Mouse (Mus musculus): ENCODE data around the gene Tsks. TPM values are rescaled to one million over a fixed set of nuclear protein-coding genes. Genes with fewer than 3 reads are reported as not detected.

Gene Tsks
- polyA plus RNA-seq, 2 experiments = 0.05 to 0.07 TPM

- H3K27me3 ChIP-seq (ENCODE audit: control insufficient read depth, insufficient read depth, low read length) = no peaks in the 10 kb centered on the region
- H3K9ac ChIP-seq (replicated peaks) = no peak overlapping the region
- ATAC-seq (ENCODE audit: insufficient read depth) (peak; percentile 38; the same call in 1 of the 2 replicates), DNase-seq (ENCODE audit: low read depth in 3 of 3, low spot score in 3 of 3) (no peak)
- no peak for TF ChIP-seq EP300 (IDR thresholded peaks at IDR 0.05; ENCODE audit: low read depth)
- peak; percentile 59 for TF ChIP-seq CTCF (IDR thresholded peaks at IDR 0.05; ENCODE audit: low read depth)
- H3K4me1 ChIP-seq (replicated peaks; ENCODE audit: control insufficient read depth in 2 of 2, insufficient read depth in 2 of 2, low read length in 1 of 2) = peaks cover 14 to 25% of the 10 kb centered on the region in 2 experiments
- no peak overlapping the region for H3K27ac ChIP-seq
- H3K36me3 ChIP-seq (replicated peaks; ENCODE audit: control insufficient read depth, insufficient read depth, low read depth) = peaks cover 44% of the 10 kb centered on the region
- 32% methylated on average over 19 of the region's 19 CpGs for WGBS (ENCODE audit: insufficient replicate concordance)
- no peak overlapping the region for H3K4me3 ChIP-seq (ENCODE audit: insufficient read depth in 1 of 2, low read depth in 2 of 2, low read length in 2 of 2)
- no peaks in the 10 kb centered on the region for H3K9me3 ChIP-seq (ENCODE audit: control insufficient read depth, low read length)
- H3K4me2 ChIP-seq (ENCODE audit: low read depth) = no peak overlapping the region
Measured at GRCm38 (mm10) chr7:44898607-44899006, 44.4 kb upstream of the Tsks start.

GRCm38 (mm10) chr7:44900632-44901031 lies 42.4 kb upstream of the Tsks start:
- Histone ChIP-seq H3K9me3 (ENCODE audit: control insufficient read depth, low read length) (no peaks in the 10 kb centered on the region), H3K4me2 (ENCODE audit: low read depth) (no peak overlapping the region), H3K27me3 (ENCODE audit: control insufficient read depth, insufficient read depth, low read length) (no peaks in the 10 kb centered on the region), H3K9ac (replicated peaks) (no peak overlapping the region), H3K4me3 (ENCODE audit: insufficient read depth in 1 of 2, low read depth in 2 of 2, low read length in 2 of 2) (no peak overlapping the region), H3K36me3 (replicated peaks; ENCODE audit: control insufficient read depth, insufficient read depth, low read depth) (peaks cover 64% of the 10 kb centered on the region), H3K4me1 (replicated peaks; ENCODE audit: control insufficient read depth in 2 of 2, insufficient read depth in 2 of 2, low read length in 1 of 2) (peaks cover 8 to 19% of the 10 kb centered on the region in 2 experiments), H3K27ac (no peak overlapping the region)
- DNase-seq (ENCODE audit: low read depth in 3 of 3, low spot score in 3 of 3) (no peak), ATAC-seq (ENCODE audit: insufficient read depth) (no peak)
- no peak for TF ChIP-seq EP300 (IDR thresholded peaks at IDR 0.05; ENCODE audit: low read depth)
- no peak for TF ChIP-seq CTCF (IDR thresholded peaks at IDR 0.05; ENCODE audit: low read depth)
- 86% methylated on average over 11 of the region's 11 CpGs for WGBS (ENCODE audit: insufficient replicate concordance)

- no peaks in the 10 kb centered on the region for H3K9me3 ChIP-seq (ENCODE audit: control insufficient read depth, low read length)
- no peak overlapping the region for H3K9ac ChIP-seq (replicated peaks)
- H3K4me1 ChIP-seq (replicated peaks; ENCODE audit: control insufficient read depth in 2 of 2, insufficient read depth in 2 of 2, low read length in 1 of 2) = peaks cover 7 to 19% of the 10 kb centered on the region in 2 experiments
- ATAC-seq (ENCODE audit: insufficient read depth) (peak; percentile 29; the same call in 1 of the 2 replicates), DNase-seq (ENCODE audit: low read depth in 3 of 3, low spot score in 3 of 3) (peak in 1 of 3 experiments; percentile 48)
- peaks cover 70% of the 10 kb centered on the region for H3K36me3 ChIP-seq (replicated peaks; ENCODE audit: control insufficient read depth, insufficient read depth, low read depth)
- peak overlapping the region in 1 of 2 experiments; percentile 12; a peak in 1 of 4 replicates for H3K4me3 ChIP-seq (ENCODE audit: insufficient read depth in 1 of 2, low read depth in 2 of 2, low read length in 2 of 2)
- 23% methylated on average over 21 of the region's 21 CpGs for WGBS (ENCODE audit: insufficient replicate concordance)
- peak; percentile 45 for TF ChIP-seq CTCF (IDR thresholded peaks at IDR 0.05; ENCODE audit: low read depth)
- no peak for TF ChIP-seq EP300 (IDR thresholded peaks at IDR 0.05; ENCODE audit: low read depth)
- no peaks in the 10 kb centered on the region for H3K27me3 ChIP-seq (ENCODE audit: control insufficient read depth, insufficient read depth, low read length)
- no peak overlapping the region for H3K27ac ChIP-seq
- peak overlapping the region; percentile 44 for H3K4me2 ChIP-seq (ENCODE audit: low read depth)
Measured at GRCm38 (mm10) chr7:44901230-44901722, 41.7 kb upstream of the Tsks start.

- peaks cover 85% of the 10 kb centered on the region for H3K36me3 ChIP-seq (replicated peaks; ENCODE audit: control insufficient read depth, insufficient read depth, low read depth)
Measured at GRCm38 (mm10) chr7:44905430-44905829, 37.6 kb upstream of the Tsks start.

GRCm38 (mm10) chr7:44908706-44909476 lies 34.1 kb upstream of the Tsks start:
- DNase-seq (ENCODE audit: low read depth in 3 of 3, low spot score in 3 of 3) (no peak), ATAC-seq (ENCODE audit: insufficient read depth) (no peak)
- no peak for TF ChIP-seq CTCF (IDR thresholded peaks at IDR 0.05; ENCODE audit: low read depth)
- no peak for TF ChIP-seq EP300 (IDR thresholded peaks at IDR 0.05; ENCODE audit: low read depth)
- H3K27me3 ChIP-seq (ENCODE audit: control insufficient read depth, insufficient read depth, low read length) = no peaks in the 10 kb centered on the region
- no peak overlapping the region for H3K4me2 ChIP-seq (ENCODE audit: low read depth)
- 79% methylated on average over 15 of the region's 15 CpGs for WGBS (ENCODE audit: insufficient replicate concordance)
- no peak overlapping the region for H3K27ac ChIP-seq
- H3K4me3 ChIP-seq (ENCODE audit: insufficient read depth in 1 of 2, low read depth in 2 of 2, low read length in 2 of 2) = no peak overlapping the region
- H3K9ac ChIP-seq (replicated peaks) = no peak overlapping the region
- no peaks in the 10 kb centered on the region for H3K4me1 ChIP-seq (replicated peaks; ENCODE audit: control insufficient read depth in 2 of 2, insufficient read depth in 2 of 2, low read length in 1 of 2)
- H3K9me3 ChIP-seq (ENCODE audit: control insufficient read depth, low read length) = no peaks in the 10 kb centered on the region
- H3K36me3 ChIP-seq (replicated peaks; ENCODE audit: control insufficient read depth, insufficient read depth, low read depth) = peaks cover 72% of the 10 kb centered on the region

More at GRCm38 (mm10) chr7:44905430-44905829, 37.6 kb upstream of the Tsks start:
- H3K27ac ChIP-seq = no peak overlapping the region
- no peak overlapping the region for H3K4me2 ChIP-seq (ENCODE audit: low read depth)
- no peak for DNase-seq (ENCODE audit: low read depth in 3 of 3, low spot score in 3 of 3)
- H3K9me3 ChIP-seq (ENCODE audit: control insufficient read depth, low read length) = no peaks in the 10 kb centered on the region
- no peak overlapping the region for H3K9ac ChIP-seq (replicated peaks)
- no peak for ATAC-seq (ENCODE audit: insufficient read depth)
- H3K27me3 ChIP-seq (ENCODE audit: control insufficient read depth, insufficient read depth, low read length) = no peaks in the 10 kb centered on the region
- 93% methylated on average over 20 of the region's 20 CpGs for WGBS (ENCODE audit: insufficient replicate concordance)
- no peak overlapping the region for H3K4me3 ChIP-seq (ENCODE audit: insufficient read depth in 1 of 2, low read depth in 2 of 2, low read length in 2 of 2)
- TF ChIP-seq CTCF (IDR thresholded peaks at IDR 0.05; ENCODE audit: low read depth) (no peak), EP300 (IDR thresholded peaks at IDR 0.05; ENCODE audit: low read depth) (no peak)
- no peaks in the 10 kb centered on the region for H3K4me1 ChIP-seq (replicated peaks; ENCODE audit: control insufficient read depth in 2 of 2, insufficient read depth in 2 of 2, low read length in 1 of 2)

Data from liver, embryonic 14.5 days (tissue).